Mouse (Mus musculus) megakaryocyte, adult 5-6 weeks (primary cell): ENCODE measurements around the gene Zc3h12c. TPM values are rescaled to one million over a fixed set of nuclear protein-coding genes. Genes with fewer than 3 reads are reported as not detected.

Source experiments
- ATAC-seq: 2 replicates; pipeline ENCODE4 v1.8.0; 2016; ENCODE audit warnings: mild to moderate bottlenecking, inconsistent platforms; ENCODE audit not compliant: poor library complexity, severe bottlenecking
- total RNA-seq, 2 experiments: library from RNA; stranded (forward) in 1 of 2; stranded (reverse) in 1 of 2; fragments of 153-499, 151-499 nt in 1 of 2; fragments of 221-1000, 200-1000 nt in 1 of 2; gene quantifications; 2 replicates each; pipeline versions ENCODE4 v1.2.3 to v1.2.4; 2015 to 2017

The Zc3h12c gene
- total RNA-seq, 2 experiments from 2014 or later: 3.2 to 4.3 TPM

- ATAC-seq: no peak
Measured at GRCm38 (mm10) chr9:52167506-52167862, 888 bp downstream of the Zc3h12c start.

- no peak for ATAC-seq
Measured at GRCm38 (mm10) chr9:52167084-52167483, 1.3 kb downstream of the Zc3h12c start.

- ATAC-seq: no peak
Measured at GRCm38 (mm10) chr9:52165706-52166090, 2.7 kb downstream of the Zc3h12c start.

- no peak for ATAC-seq
Measured at GRCm38 (mm10) chr9:52165076-52165705, 3.2 kb downstream of the Zc3h12c start.

- ATAC-seq: no peak
Measured at GRCm38 (mm10) chr9:52160512-52160911, 7.9 kb downstream of the Zc3h12c start.

GRCm38 (mm10) chr9:52158561-52158960 lies 9.8 kb downstream of the Zc3h12c start:
- ATAC-seq: no peak

- ATAC-seq: no peak
Measured at GRCm38 (mm10) chr9:52155417-52155816, 13.0 kb downstream of the Zc3h12c start.

- no peak for ATAC-seq
Measured at GRCm38 (mm10) chr9:52154253-52154652, 14.1 kb downstream of the Zc3h12c start.

GRCm38 (mm10) chr9:52152076-52152826 lies 16.1 kb downstream of the Zc3h12c start:
- ATAC-seq: no peak

GRCm38 (mm10) chr9:52149768-52150167 lies 18.6 kb downstream of the Zc3h12c start:
- no peak for ATAC-seq

GRCm38 (mm10) chr9:52149286-52149685 lies 19.1 kb downstream of the Zc3h12c start:
- ATAC-seq: no peak

- ATAC-seq: no peak
Measured at GRCm38 (mm10) chr9:52148831-52149230, 19.5 kb downstream of the Zc3h12c start.

GRCm38 (mm10) chr9:52148311-52148710 lies 20.1 kb downstream of the Zc3h12c start:
- no peak for ATAC-seq

- no peak for ATAC-seq
Measured at GRCm38 (mm10) chr9:52146241-52146640, 22.1 kb downstream of the Zc3h12c start.

GRCm38 (mm10) chr9:52132771-52133170 lies 35.6 kb downstream of the Zc3h12c start:
- no peak for ATAC-seq

GRCm38 (mm10) chr9:52130348-52130747 lies 38.0 kb downstream of the Zc3h12c start:
- ATAC-seq: no peak

GRCm38 (mm10) chr9:52125225-52125624 lies 43.1 kb downstream of the Zc3h12c start:
- ATAC-seq: no peak

- ATAC-seq: no peak
Measured at GRCm38 (mm10) chr9:52119212-52119611, 49.2 kb downstream of the Zc3h12c start.

GRCm38 (mm10) chr9:52113091-52113490 lies 55.3 kb downstream of the Zc3h12c start:
- no peak for ATAC-seq

GRCm38 (mm10) chr9:52110738-52111137 lies 57.6 kb downstream of the Zc3h12c start:
- ATAC-seq: no peak

GRCm38 (mm10) chr9:52107161-52107560 lies 61.2 kb downstream of the Zc3h12c start:
- ATAC-seq: no peak

- ATAC-seq: no peak
Measured at GRCm38 (mm10) chr9:52105423-52105822, 62.9 kb downstream of the Zc3h12c start.

- no peak for ATAC-seq
Measured at GRCm38 (mm10) chr9:52104225-52104615, 64.2 kb downstream of the Zc3h12c start.
